Mouse (Mus musculus): Measurements from ENCODE around the gene Sds.

GRCm38 (mm10) chr5:120457628-120458027 lies 18.7 kb upstream of the Sds start:
- TF ChIP-seq POLR2A (IDR thresholded peaks at IDR 0.05; ENCODE audit: borderline replicate concordance, extremely low read depth, low read depth, low read length) (no peak), CTCF (IDR thresholded peaks at IDR 0.05; ENCODE audit: insufficient read depth, low read length) (peak; percentile 62)

Data from lung, adult 2 months (tissue).